Mouse (Mus musculus) duodenum, adult 2 months (tissue): ENCODE measurements around the gene Chst1. TPM values are rescaled to one million over a fixed set of nuclear protein-coding genes. Genes with fewer than 3 reads are reported as not detected.

Source experiments
- polyA plus RNA-seq: library from polyadenylated mRNA; depleted of rRNA; stranded (reverse); fragments of >200 nt; gene quantifications from 2 replicates; pipeline ENCODE4 v1.2.3, GENCODE M21; 2012; ENCODE audit warnings: low replicate concordance; rRNA removed

Gene Chst1
- 4.0 and 7.2 TPM in 2 replicates for polyA plus RNA-seq

GRCm38 (mm10) chr2:92599487-92600347 lies at the start of gene Chst1:
TSS of gene Chst1 (plus strand) at chr2:92599707.

Other genes with a start within 250 kb of the Chst1 start
- gene Pex16, start 225.0 kb upstream of the Chst1 start, polyA plus RNA-seq: 94.1 and 192 TPM in 2 replicates
- gene Large2, start 224.8 kb upstream of the Chst1 start, polyA plus RNA-seq: 10.7 and 22.5 TPM in 2 replicates
- 7.9 and 8.0 TPM in 2 replicates for gene 1700029I15Rik, start 217.2 kb upstream of the Chst1 start, polyA plus RNA-seq
- 5.9 and 6.5 TPM in 2 replicates for gene Mapk8ip1, start 198.4 kb upstream of the Chst1 start, polyA plus RNA-seq
- 5.3 and 8.8 TPM in 2 replicates for gene Cry2, start 165.7 kb upstream of the Chst1 start, polyA plus RNA-seq
- gene Slc35c1, start 139.2 kb upstream of the Chst1 start, polyA plus RNA-seq: 137 and 210 TPM in 2 replicates